Mouse (Mus musculus): Measurements from ENCODE around the gene Dhx29. TPM values are rescaled to one million over a fixed set of nuclear protein-coding genes. Genes with fewer than 3 reads are reported as not detected.
A peak's percentile ranks its signal among the peaks of the same experiment; 100 is the strongest.

Dhx29 gene
- polyA plus RNA-seq, 1 experiment from 2014 or later = 38.1 TPM

GRCm38 (mm10) chr13:112988866-112989265 is 61.6 kb downstream of the Dhx29 start:
- peaks cover 47% of the 10 kb centered on the region for H3K4me1 ChIP-seq
- peaks cover 89% of the 10 kb centered on the region for H3K27me3 ChIP-seq
- 1% methylated on average over 19 of the region's 19 CpGs for WGBS
- no peaks in the 10 kb centered on the region for H3K36me3 ChIP-seq (replicated peaks)
- no peaks in the 10 kb centered on the region for H3K9me3 ChIP-seq
- peak overlapping the region; percentile 52 for H3K4me3 ChIP-seq (replicated peaks)
- ATAC-seq (ENCODE audit: low FRiP score) = no peak
- H3K27ac ChIP-seq = no peak overlapping the region
- H3K9ac ChIP-seq = no peak overlapping the region; the same call in 1 of the 2 replicates
- peak overlapping the region; percentile 93 for H3K4me2 ChIP-seq

GRCm38 (mm10) chr13:112989541-112989940 is 62.3 kb downstream of the Dhx29 start:
- ATAC-seq (ENCODE audit: low FRiP score) = no peak
- WGBS = under 1% methylated on average over 23 of the region's 23 CpGs
- Histone ChIP-seq H3K9me3 (no peaks in the 10 kb centered on the region), H3K27ac (no peak overlapping the region), H3K4me2 (peak overlapping the region; percentile 32; the same call in 1 of the 2 replicates), H3K4me1 (peaks cover 53% of the 10 kb centered on the region), H3K4me3 (replicated peaks) (peak overlapping the region; percentile 13; the same call in 1 of the 2 replicates), H3K27me3 (peaks cover 90% of the 10 kb centered on the region), H3K9ac (no peak overlapping the region), H3K36me3 (replicated peaks) (no peaks in the 10 kb centered on the region)

DNA sequence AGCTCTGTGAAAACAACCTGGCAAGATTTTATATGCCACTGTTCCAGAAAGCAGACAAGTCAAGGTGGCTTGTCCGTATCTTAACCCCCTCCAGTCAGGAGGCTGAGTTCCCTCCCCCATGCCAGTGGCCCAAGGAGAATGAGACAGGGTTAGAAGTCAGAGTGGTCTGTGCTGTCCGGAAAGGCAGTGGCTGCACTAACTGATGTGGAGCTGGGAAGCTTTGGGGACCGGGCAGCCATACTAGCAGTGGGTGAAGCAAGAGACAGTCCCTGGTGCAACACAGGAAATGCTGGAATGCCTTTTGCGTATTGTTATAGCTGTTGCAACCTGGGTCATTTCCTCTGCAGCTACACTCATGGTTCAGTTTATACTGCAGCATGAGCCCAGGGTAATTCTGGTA is 63.1 kb downstream of the Dhx29 start:
- 17% methylated on average over 4 of the region's 4 CpGs for WGBS
- H3K4me3 ChIP-seq (replicated peaks) = no peak overlapping the region
- peaks cover 53% of the 10 kb centered on the region for H3K4me1 ChIP-seq
- no peak overlapping the region for H3K27ac ChIP-seq
- no peak overlapping the region for H3K9ac ChIP-seq
- no peak for ATAC-seq (ENCODE audit: low FRiP score)
- no peak overlapping the region for H3K4me2 ChIP-seq
- H3K36me3 ChIP-seq (replicated peaks) = no peaks in the 10 kb centered on the region
- peaks cover 96% of the 10 kb centered on the region for H3K27me3 ChIP-seq
- H3K9me3 ChIP-seq = no peaks in the 10 kb centered on the region

DNA sequence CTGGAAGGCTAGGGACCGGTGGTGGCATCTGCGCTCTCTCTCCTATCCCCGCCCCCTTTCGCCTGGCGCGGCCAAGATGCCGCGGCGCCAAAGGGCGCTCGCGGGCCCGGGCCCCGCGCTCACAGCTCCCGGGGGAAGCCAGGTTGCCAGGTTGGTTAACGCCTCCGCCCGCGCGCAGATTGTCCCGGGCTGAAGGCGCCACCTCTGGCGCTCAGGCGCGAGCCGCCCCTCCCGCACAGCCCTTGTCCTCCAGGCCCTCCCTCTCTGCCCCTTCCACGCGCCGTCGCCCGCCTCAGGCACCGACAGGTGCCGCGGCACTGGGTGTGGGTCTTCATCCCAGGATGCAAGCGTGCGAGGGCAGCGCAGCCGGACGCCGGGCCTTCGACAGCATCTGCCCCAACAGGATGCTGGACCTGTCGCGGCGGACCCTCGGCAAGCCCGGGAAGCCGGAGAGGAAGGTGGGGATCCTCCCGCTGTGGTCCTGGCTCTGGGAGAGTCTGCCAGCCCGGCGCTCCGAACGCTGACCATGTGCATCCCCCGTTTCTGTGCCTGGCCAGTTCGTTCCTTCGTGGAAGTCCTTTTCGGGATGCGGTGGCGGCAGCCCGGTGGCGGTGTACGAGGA is 66.4 kb downstream of the Dhx29 start, which contains the start of gene Mcidas:
Mcidas (plus strand) TSS at position 315 of the 622 bp plus-strand sequence.
- no peaks in the 10 kb centered on the region for H3K9me3 ChIP-seq
- WGBS = under 1% methylated on average over 55 of the region's 63 CpGs
- H3K4me2 ChIP-seq = peak within 1 kb of the TSS; percentile 91
- peak within 1 kb of the TSS; percentile 42 for H3K9ac ChIP-seq
- H3K27me3 ChIP-seq = peaks cover 96% of the 10 kb centered on the region
- H3K4me1 ChIP-seq = peaks cover 30% of the 10 kb centered on the region
- H3K36me3 ChIP-seq (replicated peaks) = no peaks in the 10 kb centered on the region
- peak; percentile 48 for ATAC-seq (ENCODE audit: low FRiP score)
- peak within 1 kb of the TSS; percentile 45 for H3K4me3 ChIP-seq (replicated peaks)
- no peak within 1 kb of the TSS for H3K27ac ChIP-seq

DNA sequence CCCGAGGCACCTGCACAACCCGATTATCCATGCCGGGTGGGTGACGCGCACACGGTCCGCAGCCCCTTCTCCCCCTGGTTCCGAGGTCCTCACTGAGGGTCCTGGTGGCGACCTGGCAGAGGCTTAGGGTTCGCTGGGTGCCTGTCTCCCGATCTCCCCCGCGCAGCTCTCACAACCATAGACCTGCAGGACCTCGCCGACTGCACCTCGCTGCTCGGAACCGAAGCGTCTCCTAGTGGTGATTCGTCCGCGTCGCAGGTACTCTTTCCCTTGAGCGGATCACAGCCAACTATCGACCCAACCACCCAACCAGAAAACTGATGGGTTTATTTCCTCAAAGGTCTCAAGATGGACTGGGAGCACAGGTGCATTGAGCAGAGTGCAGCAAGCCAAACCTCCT is 66.9 kb downstream of the Dhx29 start:
- Histone ChIP-seq H3K4me3 (replicated peaks) (peak overlapping the region; percentile 45), H3K9ac (peak overlapping the region; percentile 42; the same call in 1 of the 2 replicates), H3K9me3 (no peaks in the 10 kb centered on the region), H3K27me3 (peaks cover 96% of the 10 kb centered on the region), H3K27ac (no peak overlapping the region), H3K4me2 (peak overlapping the region; percentile 91), H3K36me3 (replicated peaks) (no peaks in the 10 kb centered on the region), H3K4me1 (peaks cover 31% of the 10 kb centered on the region)
- WGBS = under 1% methylated on average over 25 of the region's 25 CpGs
- peak; percentile 54; the same call in 1 of the 2 replicates for ATAC-seq (ENCODE audit: low FRiP score)

- Histone ChIP-seq H3K27me3 (peaks cover 92% of the 10 kb centered on the region), H3K9ac (no peak overlapping the region), H3K36me3 (replicated peaks) (no peaks in the 10 kb centered on the region), H3K9me3 (no peaks in the 10 kb centered on the region), H3K4me1 (peaks cover 25% of the 10 kb centered on the region), H3K4me2 (no peak overlapping the region), H3K4me3 (replicated peaks) (no peak overlapping the region), H3K27ac (no peak overlapping the region)
- WGBS = 57% methylated on average over 4 of the region's 4 CpGs
- no peak for ATAC-seq (ENCODE audit: low FRiP score)
These were observed 69.2 kb downstream of the Dhx29 start for GRCm38 (mm10) chr13:112996407-112996806.

- Histone ChIP-seq H3K9ac (no peak overlapping the region), H3K4me3 (replicated peaks) (no peak overlapping the region), H3K27me3 (peaks cover 95% of the 10 kb centered on the region), H3K27ac (no peak overlapping the region), H3K36me3 (replicated peaks) (no peaks in the 10 kb centered on the region), H3K9me3 (no peaks in the 10 kb centered on the region), H3K4me1 (peaks cover 25% of the 10 kb centered on the region), H3K4me2 (no peak overlapping the region)
- ATAC-seq (ENCODE audit: low FRiP score) = no peak
- 67% methylated on average over 6 of the region's 6 CpGs for whole genome bisulfite sequencing
These were observed 70.1 kb downstream of the Dhx29 start for GRCm38 (mm10) chr13:112997369-112997768.

- Histone ChIP-seq H3K4me1 (peaks cover 21% of the 10 kb centered on the region), H3K9me3 (no peaks in the 10 kb centered on the region), H3K9ac (peak overlapping the region; percentile 50), H3K27me3 (peaks cover 89% of the 10 kb centered on the region), H3K4me2 (peak overlapping the region; percentile 77), H3K27ac (no peak overlapping the region), H3K4me3 (replicated peaks) (peak overlapping the region; percentile 43), H3K36me3 (replicated peaks) (no peaks in the 10 kb centered on the region)
- ATAC-seq (ENCODE audit: low FRiP score) = peak; percentile 52
- WGBS = under 1% methylated on average over 46 of the region's 46 CpGs
These were observed 71.4 kb downstream of the Dhx29 start for GRCm38 (mm10) chr13:112998427-112999201.

- Histone ChIP-seq H3K4me2 (no peak overlapping the region), H3K4me1 (peaks cover 11% of the 10 kb centered on the region), H3K27ac (no peak overlapping the region), H3K9me3 (no peaks in the 10 kb centered on the region), H3K27me3 (peaks cover 74% of the 10 kb centered on the region), H3K9ac (no peak overlapping the region), H3K4me3 (replicated peaks) (no peak overlapping the region), H3K36me3 (replicated peaks) (no peaks in the 10 kb centered on the region)
- 82% methylated on average over 3 of the region's 3 CpGs for WGBS
- no peak for ATAC-seq (ENCODE audit: low FRiP score)
These were observed 72.8 kb downstream of the Dhx29 start for GRCm38 (mm10) chr13:113000090-113000489.

DNA sequence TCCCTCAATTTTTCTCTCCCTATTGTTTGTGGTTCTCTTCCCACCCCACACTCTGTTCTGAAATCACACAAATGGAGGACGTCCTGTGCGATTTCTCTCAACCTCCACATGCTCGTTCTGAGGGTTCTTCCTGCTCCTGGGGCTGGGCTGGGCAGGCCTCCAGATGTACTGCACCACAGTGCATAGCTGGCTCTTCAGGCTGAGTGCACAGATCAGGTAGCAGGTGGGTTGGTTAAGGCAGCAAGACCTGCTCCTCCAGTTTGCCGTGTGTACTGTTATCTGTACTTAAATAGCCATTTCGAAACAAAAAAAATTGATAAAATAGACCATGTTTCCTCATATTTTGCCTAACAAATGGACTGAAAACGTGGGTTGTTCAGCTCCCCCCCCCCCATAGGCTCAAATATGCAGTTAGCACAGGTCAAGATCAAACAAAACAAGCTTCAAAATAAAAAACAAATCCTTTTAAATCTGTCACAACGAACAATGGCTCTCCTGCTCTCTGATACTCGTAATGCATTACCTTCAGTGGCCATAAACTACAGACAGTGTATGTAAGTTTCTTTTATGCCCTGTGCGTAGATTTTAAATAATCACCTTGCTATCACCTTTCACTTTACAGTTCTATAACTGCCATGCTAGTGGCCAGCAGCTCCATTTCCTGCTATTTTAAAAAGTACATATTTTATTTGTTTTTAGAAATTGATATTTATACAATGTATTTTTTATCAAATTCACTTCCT is 73.5 kb downstream of the Dhx29 start:
- 75% methylated on average over 9 of the region's 9 CpGs for WGBS
- no peak overlapping the region for H3K27ac ChIP-seq
- peaks cover 68% of the 10 kb centered on the region for H3K27me3 ChIP-seq
- no peak for ATAC-seq (ENCODE audit: low FRiP score)
- H3K9me3 ChIP-seq = no peaks in the 10 kb centered on the region
- H3K9ac ChIP-seq = no peak overlapping the region
- peaks cover 11% of the 10 kb centered on the region for H3K4me1 ChIP-seq
- H3K4me3 ChIP-seq (replicated peaks) = no peak overlapping the region
- no peak overlapping the region for H3K4me2 ChIP-seq
- H3K36me3 ChIP-seq (replicated peaks) = no peaks in the 10 kb centered on the region

DNA sequence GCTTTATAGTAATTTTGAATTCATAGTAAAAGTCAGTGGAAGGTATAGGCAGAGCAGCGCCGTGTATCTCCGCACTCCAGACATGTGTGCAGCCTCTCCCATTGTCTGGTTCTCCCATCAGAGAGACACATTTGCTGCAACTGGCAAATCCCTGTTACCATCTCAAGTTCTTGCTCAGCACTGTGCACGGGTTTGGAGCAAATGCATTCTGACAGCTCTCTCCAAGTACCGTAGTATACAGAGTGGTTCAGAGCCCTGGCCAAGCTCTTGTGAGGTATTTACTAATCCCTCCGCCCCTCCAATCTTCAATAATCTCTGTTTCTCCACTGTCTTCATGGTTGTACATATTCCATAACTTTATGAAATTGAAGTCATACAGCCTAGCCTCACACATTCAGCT is 85.4 kb downstream of the Dhx29 start:
- Histone ChIP-seq H3K9ac (no peak overlapping the region), H3K27me3 (0 out of 2 replicates have a peak, but pooled peaks cover 3% of the 10 kb centered on the region), H3K27ac (no peak overlapping the region), H3K4me2 (no peak overlapping the region), H3K4me1 (no peaks in the 10 kb centered on the region), H3K9me3 (no peaks in the 10 kb centered on the region), H3K36me3 (replicated peaks) (no peaks in the 10 kb centered on the region), H3K4me3 (replicated peaks) (no peak overlapping the region)
- WGBS = 81% methylated on average over 6 of the region's 6 CpGs
- no peak for ATAC-seq (ENCODE audit: low FRiP score)
